Mouse (Mus musculus) left cerebral cortex, postnatal 10 days (tissue): ENCODE measurements around the gene 1110008P14Rik. TPM values are rescaled to one million over a fixed set of nuclear protein-coding genes. Genes with fewer than 3 reads are reported as not detected.

Experiments
- total RNA-seq, 2 experiments: library from RNA; stranded (reverse); gene quantifications; 2 replicates each; pipeline ENCODE4 v1.2.3; 2021

The 1110008P14Rik gene
- total RNA-seq, 2 experiments from 2014 or later, result 168 to 176 TPM

Other genes starting within 250 kb of the 1110008P14Rik start
- gene Prrc2b, start 230.9 kb downstream of the 1110008P14Rik start, total RNA-seq, result 100 to 1,000 TPM; 274 to 285 TPM
- gene Pomt1, start 145.3 kb downstream of the 1110008P14Rik start, total RNA-seq, result 10 to 100 TPM; 27.2 to 29.0 TPM
- 10 to 100 TPM; 65.2 to 74.9 TPM for gene Uck1, start 121.8 kb downstream of the 1110008P14Rik start, total RNA-seq
- 10 to 100 TPM; 73.6 to 78.6 TPM for gene Golga2, start 94.6 kb downstream of the 1110008P14Rik start, total RNA-seq
- 100 to 1,000 TPM; 233 to 242 TPM for gene Swi5, start 93.9 kb downstream of the 1110008P14Rik start, total RNA-seq
- gene Ciz1, start 29.6 kb downstream of the 1110008P14Rik start, total RNA-seq, result 10 to 100 TPM; 65.2 to 75.1 TPM
- gene Dnm1, start 28.6 kb downstream of the 1110008P14Rik start, total RNA-seq, result 100 to 1,000 TPM; 707 to 727 TPM
- 1 to 10 TPM; 1.7 to 3.4 TPM for gene Lcn2, start 6.3 kb upstream of the 1110008P14Rik start, total RNA-seq
- 10 to 100 TPM; 46.5 to 46.9 TPM for gene Ptges2, start 14.0 kb upstream of the 1110008P14Rik start, total RNA-seq
- 1 to 10 TPM; 3.3 to 3.7 TPM for gene Naif1, start 68.5 kb upstream of the 1110008P14Rik start, total RNA-seq
- gene Slc25a25, start 69.5 kb upstream of the 1110008P14Rik start, total RNA-seq, result 10 to 100 TPM; 48.9 to 51.3 TPM
- 10 to 100 TPM; 28.2 to 28.9 TPM for gene Fam102a, start 153.4 kb upstream of the 1110008P14Rik start, total RNA-seq
- 10 to 100 TPM; 83.9 to 86.8 TPM for gene Dpm2, start 188.9 kb upstream of the 1110008P14Rik start, total RNA-seq
- gene Pip5kl1, start 192.9 kb upstream of the 1110008P14Rik start, total RNA-seq, result 10 to 100 TPM; 13.5 to 13.6 TPM
- 1 to 10 TPM in 1 of 2 experiments, under 1 TPM in 1; 0.81 to 1.2 TPM for gene 9430097D07Rik, start 193.7 kb upstream of the 1110008P14Rik start, total RNA-seq
- gene St6galnac4, start 205.2 kb upstream of the 1110008P14Rik start, total RNA-seq, result 10 to 100 TPM; 32.3 to 32.6 TPM
- 100 to 1,000 TPM; 122 to 127 TPM for gene St6galnac6, start 217.8 kb upstream of the 1110008P14Rik start, total RNA-seq
- 100 to 1,000 TPM; 156 TPM for gene Ak1, start 239.8 kb upstream of the 1110008P14Rik start, total RNA-seq